Mouse (Mus musculus) induced T-regulatory cell, adult 2 months (primary cell): ENCODE results near the gene Srgn.
A peak's percentile ranks its signal among the peaks of the same experiment; 100 is the strongest.

Source experiments
- DNase-seq: peaks from one replicate; pipeline ENCODE4 v3.0.0-alpha.2; 2012; ENCODE audit warnings: low read depth

Gene Srgn

DNA sequence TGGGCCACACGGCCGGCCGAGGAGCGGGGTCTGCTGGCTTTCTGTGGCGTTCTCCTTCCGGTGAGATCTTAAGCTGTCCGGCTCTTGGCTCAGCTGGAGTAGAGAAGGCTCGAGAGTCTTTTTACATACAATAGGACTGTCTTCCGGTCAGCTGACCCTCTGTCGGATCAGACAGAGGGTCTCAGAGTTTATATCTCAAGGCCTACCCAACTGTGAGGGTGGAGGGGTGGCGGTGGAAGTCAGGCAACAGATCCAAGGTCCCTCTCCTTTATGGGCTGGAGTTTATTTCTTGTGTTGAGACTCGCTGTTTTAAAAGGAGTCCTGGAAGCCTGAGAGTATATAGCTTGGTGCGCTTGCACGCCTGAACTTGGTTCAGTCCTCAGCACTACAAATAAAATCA, at the start of gene Srgn:
Srgn (minus strand) TSS at position 101 of the 400 bp plus-strand sequence.
- DNase-seq: no peak

DNA sequence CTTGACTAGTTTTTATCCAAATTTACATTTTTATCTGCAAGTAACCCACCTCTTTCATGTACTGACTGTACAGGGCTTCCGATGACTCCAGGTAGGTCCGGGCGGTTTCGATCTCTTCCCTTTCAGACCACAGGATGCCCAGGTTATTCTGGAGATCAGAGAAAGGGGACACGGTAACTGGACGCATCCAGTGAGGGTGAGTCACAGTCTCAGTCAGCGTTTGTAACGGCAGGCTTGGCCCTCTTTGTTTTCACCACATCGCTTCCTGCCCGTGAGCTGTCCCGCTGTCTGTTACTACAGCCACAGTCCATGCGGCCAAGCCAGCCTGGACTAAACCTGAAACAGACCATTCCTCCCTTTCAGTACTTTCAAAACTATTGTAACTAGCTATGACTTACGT, 47.8 kb upstream of the Srgn start:
- DNase-seq: no peak

DNA sequence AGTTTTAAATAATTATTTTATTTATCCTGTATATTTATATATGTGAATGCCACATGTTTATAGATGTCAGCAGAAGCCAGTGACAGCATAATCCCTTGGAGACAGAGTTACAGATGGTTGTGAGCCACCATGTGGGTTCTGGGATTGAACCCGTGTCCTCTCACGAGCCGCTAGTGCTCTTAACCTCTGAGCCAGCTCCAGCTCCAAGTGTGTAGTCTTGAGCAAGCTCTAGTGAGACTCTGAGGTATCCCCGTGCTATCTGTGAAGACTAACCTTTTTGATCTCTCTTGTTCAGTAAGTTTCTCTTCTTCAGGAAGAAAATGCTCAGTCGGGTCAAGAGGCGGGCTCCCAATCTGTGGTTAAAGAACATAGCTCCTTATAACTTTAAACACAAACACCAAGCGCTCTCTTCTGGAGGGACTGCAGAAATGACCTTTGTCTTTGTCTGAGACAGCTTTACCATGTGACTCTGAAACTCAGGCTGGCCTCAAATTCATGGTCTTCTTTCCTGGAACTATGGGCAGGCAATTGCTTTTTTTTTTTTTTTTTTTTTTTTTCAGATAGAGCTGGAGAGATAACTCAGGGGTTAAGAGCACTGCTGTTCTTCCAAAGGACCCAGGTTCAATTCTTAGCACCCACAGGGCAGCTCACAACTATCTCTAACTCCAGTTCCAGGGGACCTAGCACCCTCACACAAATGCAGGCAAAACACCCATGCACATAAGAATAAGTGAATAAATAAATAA, 43.0 kb upstream of the Srgn start:
- DNase-seq: no peak

DNA sequence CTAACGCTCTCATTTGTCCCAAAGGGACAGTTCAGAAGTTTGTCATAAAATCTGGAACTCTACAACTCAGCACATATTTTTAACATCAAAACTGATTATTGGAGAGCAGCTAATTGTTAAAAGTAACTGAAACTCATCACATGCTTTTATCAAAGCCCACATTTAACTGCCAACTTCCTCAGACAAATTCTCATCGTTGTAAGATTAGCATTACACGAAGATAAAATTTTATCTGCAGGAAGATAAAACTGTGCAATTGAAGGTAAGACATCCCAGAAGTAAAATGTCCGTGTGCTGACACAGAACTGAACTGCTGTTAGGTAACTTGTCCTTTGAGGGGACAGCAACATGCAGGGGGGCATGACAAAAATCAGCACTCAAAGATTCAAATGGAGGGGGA, 41.6 kb upstream of the Srgn start:
- DNase-seq: no peak

- peak; percentile 66 for DNase-seq
These were observed 30.5 kb upstream of the Srgn start for GRCm38 (mm10) chr10:62557736-62558135.

GRCm38 (mm10) chr10:62556558-62556901, 29.3 kb upstream of the Srgn start:
- DNase-seq: no peak

DNA sequence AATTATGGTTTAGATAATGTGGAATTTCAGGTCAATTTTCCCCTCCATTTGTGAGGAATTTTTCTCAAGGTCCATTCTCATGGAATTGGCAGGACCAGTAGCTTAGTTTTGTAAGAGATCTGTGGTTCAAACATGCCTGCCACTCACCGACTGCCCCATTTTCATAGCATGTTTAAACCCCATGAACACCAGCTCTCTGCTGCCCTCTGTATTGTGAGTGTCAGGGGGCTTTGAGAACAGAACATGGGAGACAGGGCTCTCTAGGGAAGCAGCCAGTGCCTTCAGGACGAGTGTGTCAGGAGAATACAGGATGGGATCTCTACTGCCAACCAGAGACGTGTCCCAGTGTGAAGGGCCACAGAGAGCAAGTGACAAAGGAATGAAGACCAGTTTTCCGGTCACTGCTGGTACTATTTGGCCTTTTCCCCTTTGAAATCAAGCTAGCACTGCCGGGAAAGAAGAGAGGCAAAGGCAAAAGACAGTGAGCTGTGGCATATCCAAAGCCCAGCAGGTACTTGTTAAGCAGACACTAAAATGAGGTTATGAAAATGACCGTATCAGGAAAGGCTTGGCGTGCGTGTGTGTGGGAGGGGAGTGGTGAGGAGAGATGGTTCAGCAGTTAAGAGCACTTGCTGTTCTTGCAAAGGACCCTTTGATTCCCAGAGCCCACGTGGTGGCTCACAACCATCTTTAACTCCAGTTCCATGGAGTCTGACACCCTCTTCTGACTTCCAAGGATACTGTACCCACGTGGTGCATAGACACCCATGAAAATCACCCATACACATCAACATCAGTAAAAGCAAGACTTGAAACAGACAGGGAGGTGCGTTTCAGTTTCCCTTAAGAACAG, 28.7 kb upstream of the Srgn start:
- DNase-seq: peak; percentile 57

GRCm38 (mm10) chr10:62553611-62554091, 26.4 kb upstream of the Srgn start:
- peak; percentile 89 for DNase-seq

DNA sequence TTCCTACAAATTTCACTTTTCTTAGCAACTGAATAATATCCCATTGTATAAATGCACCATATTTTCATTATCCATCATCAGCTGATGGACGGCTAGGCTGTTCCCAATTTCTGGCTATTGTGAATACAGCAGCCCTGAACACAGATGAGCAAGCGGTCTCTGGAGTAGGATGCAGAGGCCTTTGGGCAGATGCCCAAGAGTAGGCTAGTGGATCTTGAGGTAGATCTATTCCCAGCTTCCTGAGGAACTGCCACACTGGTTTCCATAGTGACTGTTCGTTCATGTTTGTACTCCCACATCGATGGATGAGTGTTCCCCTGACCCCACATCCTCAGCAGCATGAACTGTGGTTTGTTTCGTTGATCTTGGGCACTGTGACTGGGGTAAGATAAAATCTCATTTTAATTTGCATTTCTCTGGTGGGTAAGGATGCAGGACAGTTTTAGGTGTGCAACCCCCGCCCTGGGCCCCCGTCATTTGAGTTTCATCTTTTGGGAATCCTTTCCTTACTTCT, 23.6 kb upstream of the Srgn start:
- peak; percentile 61 for DNase-seq

DNA sequence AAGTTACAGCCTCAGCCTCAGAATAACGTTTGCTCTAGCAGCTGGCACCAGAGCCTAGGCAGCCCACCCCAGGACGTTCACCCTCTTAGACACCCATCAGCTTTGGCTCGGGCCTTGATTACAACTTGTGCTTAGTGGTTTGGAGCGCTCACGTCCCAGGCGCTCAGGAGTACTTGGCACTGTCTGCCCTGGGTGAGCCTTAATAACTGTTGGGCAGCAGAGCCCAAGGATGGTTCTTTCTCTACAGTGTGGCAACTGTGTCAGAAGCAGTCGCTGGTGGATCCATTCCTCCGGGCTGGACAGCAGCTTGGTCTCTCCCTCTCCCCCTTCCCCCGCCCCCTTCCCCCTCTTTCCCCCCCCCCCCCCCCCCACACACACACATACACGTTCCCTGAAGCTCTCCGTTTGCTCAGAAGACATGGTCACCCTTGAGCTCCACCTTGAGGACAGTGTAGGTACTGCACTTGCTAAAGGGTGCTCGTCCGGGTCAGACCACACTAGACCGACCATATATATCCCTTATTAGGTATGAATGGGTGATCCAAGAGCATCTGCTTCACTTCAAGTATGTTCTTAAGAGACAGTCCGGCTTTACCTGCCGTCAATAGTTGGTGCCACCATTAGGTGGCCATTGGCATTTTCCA, 22.4 kb upstream of the Srgn start:
- peak; percentile 93 for DNase-seq

GRCm38 (mm10) chr10:62546441-62546840, 19.2 kb upstream of the Srgn start:
- no peak for DNase-seq

GRCm38 (mm10) chr10:62545759-62546158, 18.5 kb upstream of the Srgn start:
- no peak for DNase-seq

GRCm38 (mm10) chr10:62544316-62544715, 17.1 kb upstream of the Srgn start:
- DNase-seq: peak; percentile 84

DNA sequence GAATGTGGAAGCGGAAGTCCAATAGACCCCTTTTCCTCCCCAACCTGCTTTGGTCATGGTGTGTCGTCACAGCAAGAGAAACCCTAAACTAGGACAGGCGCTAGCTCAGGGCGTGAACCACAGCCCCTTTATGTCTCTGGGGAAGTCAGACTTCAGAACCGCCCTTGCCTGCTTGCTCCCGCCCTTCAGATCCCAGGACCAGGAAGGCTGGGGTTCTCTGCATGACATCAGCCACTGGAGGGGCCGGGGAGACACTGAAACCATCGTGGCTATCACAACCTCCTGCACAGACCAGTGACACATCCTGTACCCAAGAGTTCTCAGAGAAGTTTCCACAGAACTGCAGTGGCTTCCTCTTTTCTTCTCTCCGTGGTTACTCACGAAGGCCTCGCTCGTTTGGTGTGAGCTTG, 16.2 kb upstream of the Srgn start:
- peak; percentile 94 for DNase-seq

- peak; percentile 75 for DNase-seq
These were observed 15.7 kb upstream of the Srgn start for GRCm38 (mm10) chr10:62542928-62543327.

DNA sequence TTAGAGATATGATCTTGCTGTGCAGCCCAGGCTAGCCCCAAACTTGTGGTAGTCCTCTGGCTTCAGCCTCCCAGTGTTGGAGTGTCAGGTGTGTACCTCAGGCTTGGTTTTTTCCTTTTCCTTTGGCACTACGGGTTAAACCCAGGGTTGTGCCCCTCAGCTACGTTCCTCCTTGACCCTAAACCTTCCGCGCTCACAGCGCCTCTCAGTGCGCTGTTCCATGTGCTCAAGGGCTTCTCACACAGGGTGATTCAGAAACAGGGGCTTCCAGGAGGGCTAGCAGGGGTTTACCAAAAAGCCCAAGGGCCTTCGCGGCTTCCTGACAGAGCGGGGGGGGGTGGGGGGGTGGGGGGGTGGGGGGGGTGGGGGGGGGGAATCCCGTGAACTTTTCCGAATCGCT, 15.3 kb upstream of the Srgn start:
- peak; percentile 51 for DNase-seq

DNA sequence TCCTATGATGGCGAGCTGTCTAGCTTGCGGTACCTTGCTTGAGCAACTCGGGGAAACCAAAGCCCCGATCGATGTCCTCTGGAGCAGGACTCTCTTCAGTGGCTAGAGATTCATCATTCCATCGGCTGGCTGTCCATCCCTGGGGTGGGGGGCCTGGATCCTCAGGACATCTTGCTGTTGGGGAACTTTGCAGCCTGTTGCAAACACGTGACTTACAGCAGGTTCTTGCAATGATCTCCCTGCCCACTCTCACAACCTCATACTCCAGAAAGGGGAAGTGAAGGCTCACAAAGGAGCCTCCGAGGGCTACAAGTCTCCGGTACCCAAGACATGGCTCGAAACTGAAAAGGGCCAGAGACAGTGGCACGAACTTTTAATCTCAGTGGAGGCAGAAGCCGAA, 14.2 kb upstream of the Srgn start:
- DNase-seq: no peak

DNA sequence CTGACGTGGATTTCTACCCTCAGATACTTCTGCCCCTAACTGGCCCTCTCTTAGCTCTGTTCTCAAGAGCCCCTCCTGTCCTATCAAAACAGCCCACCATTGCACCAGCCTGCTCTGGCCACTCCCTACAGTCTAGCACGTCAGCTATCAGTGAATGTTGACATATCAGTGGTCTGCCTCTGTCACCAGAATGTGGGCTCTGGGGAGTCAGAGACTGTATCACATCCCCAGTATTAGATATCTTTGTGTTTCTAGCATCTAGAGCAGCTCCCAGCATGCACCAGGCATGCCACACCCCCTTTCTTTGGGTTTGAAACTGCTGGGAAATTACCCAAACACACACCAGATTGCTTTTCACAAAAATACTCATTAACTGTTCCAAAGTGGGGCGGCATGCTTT, 13.5 kb upstream of the Srgn start:
- DNase-seq: peak; percentile 45

DNA sequence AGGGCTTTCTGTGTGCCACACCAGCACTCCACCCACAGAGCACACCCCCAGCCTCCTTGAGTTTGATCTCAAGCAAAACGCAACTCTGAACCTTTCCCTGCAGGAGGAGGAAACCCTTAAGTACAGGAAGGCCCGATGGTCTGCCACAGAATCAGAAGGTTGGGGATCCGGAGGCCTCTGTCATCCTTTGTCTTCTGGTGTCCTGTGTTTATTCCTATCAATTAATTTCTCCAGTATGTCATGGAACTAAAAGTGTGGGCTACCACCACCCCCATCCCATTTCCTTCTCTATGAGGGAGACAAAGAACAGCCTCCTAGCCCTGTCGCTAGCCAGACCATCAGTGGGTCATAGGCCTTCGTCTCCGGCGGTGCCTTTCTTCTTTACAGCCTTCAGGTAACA, 7.3 kb upstream of the Srgn start:
- DNase-seq: no peak

GRCm38 (mm10) chr10:62532832-62533231, 5.6 kb upstream of the Srgn start:
- DNase-seq: peak; percentile 36

DNA sequence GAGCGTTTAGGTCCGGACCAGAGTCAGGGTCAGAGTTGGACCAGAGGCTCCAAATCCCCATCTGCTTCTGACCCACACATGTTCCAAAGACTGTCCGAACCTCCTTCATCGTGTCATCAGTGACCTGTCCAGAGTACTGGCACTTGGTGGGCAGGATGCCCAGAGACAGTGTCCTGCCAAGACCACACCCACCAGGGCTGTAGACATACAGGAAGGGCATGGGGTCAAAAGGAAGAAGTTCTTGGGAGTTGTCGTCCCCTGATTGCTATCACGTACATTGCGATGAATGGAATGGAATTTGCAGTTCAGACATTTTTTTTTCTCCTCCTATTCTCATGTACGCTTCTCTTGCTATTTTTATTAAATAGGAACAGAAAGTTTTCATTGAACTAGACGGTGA, 2.9 kb upstream of the Srgn start:
- no peak for DNase-seq

DNA sequence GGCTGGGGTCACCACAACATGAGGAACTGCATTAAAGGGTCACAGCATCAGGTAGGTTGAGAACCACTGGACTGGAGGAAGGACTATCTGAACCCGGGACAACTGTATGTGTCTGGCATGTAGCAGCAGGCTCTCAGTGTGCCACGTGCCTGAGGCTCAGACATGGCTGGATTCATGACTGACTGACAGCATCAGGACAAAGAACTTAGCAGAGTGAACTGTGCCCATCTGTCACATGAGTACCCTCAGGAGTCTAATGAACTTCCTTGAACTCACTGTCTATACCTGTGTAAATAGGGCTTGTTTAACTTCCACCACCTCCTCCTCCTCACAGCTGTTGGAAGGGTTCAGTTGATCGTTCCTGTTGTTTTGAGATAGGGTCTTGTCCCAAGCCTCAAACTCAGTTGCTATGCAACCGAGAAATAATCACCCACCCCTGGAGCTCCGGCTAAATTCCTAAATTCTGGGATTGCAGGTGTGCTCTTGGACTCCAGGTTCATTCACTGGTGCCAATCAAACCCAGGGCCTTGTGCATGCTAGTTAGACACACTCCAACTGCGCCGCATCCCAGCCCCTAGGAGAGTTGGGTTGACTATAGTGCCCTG, 4.8 kb downstream of the Srgn start:
- DNase-seq: no peak
